Mouse (Mus musculus) forebrain, embryonic 11.5 days (tissue): ENCODE data around the gene 1600014C23Rik. TPM values are rescaled to one million over a fixed set of nuclear protein-coding genes. Genes with fewer than 3 reads are reported as not detected.

ENCODE experiments used
- ATAC-seq: fragments of 200-750 bp; cut with Nextera tagmentation; replicated peaks from 2 replicates; pipeline ENCODE4 v1.8.0; 2017; ENCODE audit warnings: moderate TSS enrichment; ENCODE audit not compliant: low FRiP score
- DNase-seq: peaks from one replicate; pipeline ENCODE4 v3.0.0-alpha.2; 2017; ENCODE audit warnings: low spot score
- H3K27ac ChIP-seq: fragments of 300-500 bp; sonication (generic); 2 replicates; pipeline ENCODE4 v1.5.1; 2014; ENCODE audit warnings: low read depth, low read length
- H3K27me3 ChIP-seq: fragments of 300-500 bp; sonication (generic); 2 replicates; pipeline ENCODE4 v1.6.1; 2014; ENCODE audit warnings: mild to moderate bottlenecking, low read length, mixed read lengths; ENCODE audit not compliant: control insufficient read depth, insufficient read depth
- H3K36me3 ChIP-seq: fragments of 300-500 bp; sonication (generic); 2 replicates; pipeline ENCODE4 v1.6.1; 2014; ENCODE audit warnings: mild to moderate bottlenecking, low read length, moderate library complexity, mixed read lengths; ENCODE audit not compliant: control insufficient read depth, insufficient read depth
- H3K4me1 ChIP-seq: fragments of 300-500 bp; sonication (generic); replicated peaks from 2 replicates; pipeline ENCODE4 v1.6.1; 2014; ENCODE audit warnings: low read length, mixed read lengths; ENCODE audit not compliant: control insufficient read depth, insufficient read depth
- H3K4me2 ChIP-seq: fragments of 300-500 bp; sonication (generic); 2 replicates; pipeline ENCODE4 v1.6.1; 2014; ENCODE audit warnings: low read depth, mild to moderate bottlenecking, low read length, moderate library complexity, mixed read lengths; ENCODE audit not compliant: severe bottlenecking
- H3K4me3 ChIP-seq: fragments of 300-500 bp; sonication (generic); 2 replicates; pipeline ENCODE4 v1.5.1; 2014; ENCODE audit warnings: low read depth, low read length
- H3K9ac ChIP-seq: fragments of 300-500 bp; sonication (generic); 2 replicates; pipeline ENCODE4 v1.6.1; 2014; ENCODE audit warnings: low read length
- H3K9me3 ChIP-seq: fragments of 300-500 bp; sonication (generic); 2 replicates; pipeline ENCODE4 v1.6.1; 2016; ENCODE audit warnings: low read length, mixed read lengths; ENCODE audit not compliant: control insufficient read depth
- WGBS: fragments of 180-500 bp; shearing (Covaris S2); extraction: QIAGEN DNeasy Blood & Tissue Kit; methylation state at CpG from one replicate; pipeline ENCODE4 v1.1.7; 2014; 5-methylcytosine and 5-hydroxymethylcytosine counted together
- polyA plus RNA-seq: library from polyadenylated mRNA; unstranded; fragments of >200 nt; fragmentation: Nextera tagmentation; extraction: Ambion mirVana; gene quantifications from 2 replicates; pipeline ENCODE4 v1.2.1, GENCODE M21; 2014

The 1600014C23Rik gene
- polyA plus RNA-seq, result 0.55 and 0.99 TPM in 2 replicates

GRCm38 (mm10) chr17:45733735-45734301 is at the start of gene 1600014C23Rik:
1600014C23Rik (minus strand) TSS chr17:45733844.
- ATAC-seq (peak; percentile 58), DNase-seq (peak; percentile 91)
- Histone ChIP-seq H3K27me3 (peaks cover 3% of the 10 kb centered on the region; the same call in 1 of the 2 replicates), H3K4me3 (peak within 1 kb of the TSS; percentile 26), H3K27ac (peak within 1 kb of the TSS; percentile 68), H3K36me3 (no peaks in the 10 kb centered on the region), H3K9me3 (no peaks in the 10 kb centered on the region), H3K9ac (peak within 1 kb of the TSS; percentile 67), H3K4me1 (peaks cover 40% of the 10 kb centered on the region), H3K4me2 (peak within 1 kb of the TSS; percentile 75)
- 1% methylated on average over 40 of the region's 41 CpGs for WGBS

GRCm38 (mm10) chr17:45778446-45778845 is 44.8 kb upstream of the 1600014C23Rik start:
- H3K9ac ChIP-seq, result no peak overlapping the region
- DNase-seq, result no peak
- H3K4me1 ChIP-seq, result no peaks in the 10 kb centered on the region
- no peak overlapping the region for H3K27ac ChIP-seq
- no peaks in the 10 kb centered on the region; the same call in 1 of the 2 replicates for H3K9me3 ChIP-seq
- whole genome bisulfite sequencing, result 94% methylated on average over 4 of the region's 4 CpGs
- H3K36me3 ChIP-seq, result no peaks in the 10 kb centered on the region
- no peak for ATAC-seq
- H3K4me2 ChIP-seq, result no peak overlapping the region
- H3K4me3 ChIP-seq, result no peak overlapping the region
- no peaks in the 10 kb centered on the region for H3K27me3 ChIP-seq

- ATAC-seq (no peak), DNase-seq (no peak)
- Histone ChIP-seq H3K36me3 (no peaks in the 10 kb centered on the region), H3K4me2 (no peak overlapping the region), H3K9me3 (no peaks in the 10 kb centered on the region; the same call in 1 of the 2 replicates), H3K27ac (no peak overlapping the region), H3K4me3 (no peak overlapping the region), H3K9ac (no peak overlapping the region), H3K4me1 (no peaks in the 10 kb centered on the region), H3K27me3 (no peaks in the 10 kb centered on the region)
- WGBS, result 90% methylated on average over 6 of the region's 6 CpGs
Measured at GRCm38 (mm10) chr17:45777431-45777830, 43.8 kb upstream of the 1600014C23Rik start.

GRCm38 (mm10) chr17:45776185-45776584 is 42.5 kb upstream of the 1600014C23Rik start:
- no peak overlapping the region for H3K4me2 ChIP-seq
- no peaks in the 10 kb centered on the region; the same call in 1 of the 2 replicates for H3K9me3 ChIP-seq
- no peaks in the 10 kb centered on the region for H3K36me3 ChIP-seq
- no peak for DNase-seq
- H3K27ac ChIP-seq, result no peak overlapping the region
- H3K27me3 ChIP-seq, result no peaks in the 10 kb centered on the region
- H3K4me1 ChIP-seq, result no peaks in the 10 kb centered on the region
- H3K9ac ChIP-seq, result no peak overlapping the region
- whole genome bisulfite sequencing, result 95% methylated on average over 8 of the region's 8 CpGs
- H3K4me3 ChIP-seq, result no peak overlapping the region
- ATAC-seq, result no peak

GRCm38 (mm10) chr17:45775468-45775867 is 41.8 kb upstream of the 1600014C23Rik start:
- H3K9me3 ChIP-seq, result no peaks in the 10 kb centered on the region; the same call in 1 of the 2 replicates
- no peak for ATAC-seq
- H3K27me3 ChIP-seq, result no peaks in the 10 kb centered on the region
- H3K9ac ChIP-seq, result no peak overlapping the region
- H3K27ac ChIP-seq, result no peak overlapping the region
- DNase-seq, result no peak
- no peak overlapping the region for H3K4me2 ChIP-seq
- H3K36me3 ChIP-seq, result no peaks in the 10 kb centered on the region
- no peak overlapping the region for H3K4me3 ChIP-seq
- no peaks in the 10 kb centered on the region for H3K4me1 ChIP-seq
- WGBS, result 93% methylated on average over 9 of the region's 9 CpGs

- Histone ChIP-seq H3K4me2 (no peak overlapping the region), H3K27ac (no peak overlapping the region), H3K36me3 (no peaks in the 10 kb centered on the region), H3K4me3 (no peak overlapping the region), H3K27me3 (no peaks in the 10 kb centered on the region), H3K4me1 (peaks cover 2% of the 10 kb centered on the region; the same call in 1 of the 2 replicates), H3K9me3 (no peaks in the 10 kb centered on the region; the same call in 1 of the 2 replicates), H3K9ac (no peak overlapping the region)
- 83% methylated on average over 3 of the region's 3 CpGs for WGBS
- no peak for ATAC-seq
- DNase-seq, result no peak
Measured at GRCm38 (mm10) chr17:45772566-45772965, 38.9 kb upstream of the 1600014C23Rik start.

GRCm38 (mm10) chr17:45772096-45772495 is 38.5 kb upstream of the 1600014C23Rik start:
- Histone ChIP-seq H3K36me3 (no peaks in the 10 kb centered on the region), H3K9me3 (no peaks in the 10 kb centered on the region; the same call in 1 of the 2 replicates), H3K9ac (no peak overlapping the region), H3K4me2 (no peak overlapping the region), H3K27me3 (no peaks in the 10 kb centered on the region), H3K27ac (no peak overlapping the region), H3K4me1 (peaks cover 7% of the 10 kb centered on the region), H3K4me3 (no peak overlapping the region)
- DNase-seq (no peak), ATAC-seq (no peak)
- WGBS, result 87% methylated on average over 8 of the region's 8 CpGs

GRCm38 (mm10) chr17:45770441-45770840 is 36.8 kb upstream of the 1600014C23Rik start:
- no peak overlapping the region for H3K9ac ChIP-seq
- WGBS, result 52% methylated on average over 6 of the region's 6 CpGs
- H3K27ac ChIP-seq, result no peak overlapping the region
- no peaks in the 10 kb centered on the region for H3K36me3 ChIP-seq
- H3K27me3 ChIP-seq, result no peaks in the 10 kb centered on the region
- no peak overlapping the region for H3K4me3 ChIP-seq
- no peaks in the 10 kb centered on the region; the same call in 1 of the 2 replicates for H3K9me3 ChIP-seq
- DNase-seq (no peak), ATAC-seq (no peak)
- H3K4me1 ChIP-seq, result peaks cover 13% of the 10 kb centered on the region
- H3K4me2 ChIP-seq, result no peak overlapping the region

- H3K4me1 ChIP-seq, result peaks cover 13% of the 10 kb centered on the region
- no peaks in the 10 kb centered on the region for H3K27me3 ChIP-seq
- H3K36me3 ChIP-seq, result no peaks in the 10 kb centered on the region
- 79% methylated on average over 6 of the region's 6 CpGs for WGBS
- H3K9ac ChIP-seq, result no peak overlapping the region
- H3K4me2 ChIP-seq, result no peak overlapping the region
- ATAC-seq, result no peak
- H3K4me3 ChIP-seq, result no peak overlapping the region
- H3K27ac ChIP-seq, result no peak overlapping the region
- H3K9me3 ChIP-seq, result no peaks in the 10 kb centered on the region
- DNase-seq, result no peak
Measured at GRCm38 (mm10) chr17:45769821-45770220, 36.2 kb upstream of the 1600014C23Rik start.
